Mouse (Mus musculus) hindbrain, embryonic 14.5 days (tissue): ENCODE measurements around the gene Mroh3. TPM values are rescaled to one million over a fixed set of nuclear protein-coding genes. Genes with fewer than 3 reads are reported as not detected.
A peak's percentile ranks its signal among the peaks of the same experiment; 100 is the strongest.

ENCODE experiments used
- ATAC-seq: fragments of 200-750 bp; cut with Nextera tagmentation; 2 replicates; pipeline ENCODE4 v1.8.0; 2017; ENCODE audit warnings: moderate number of reproducible peaks, mild to moderate bottlenecking, moderate TSS enrichment, moderate library complexity; ENCODE audit not compliant: low FRiP score
- DNase-seq: peaks from one replicate; pipeline ENCODE4 v3.0.0-alpha.2; 2015; ENCODE audit warnings: low spot score
- H3K27ac ChIP-seq: fragments of 300-500 bp; sonication (generic); 2 replicates; pipeline ENCODE4 v1.5.1; 2014; ENCODE audit warnings: mild to moderate bottlenecking, moderate library complexity
- H3K27me3 ChIP-seq: fragments of 300-500 bp; sonication (generic); 2 replicates; pipeline ENCODE4 v1.6.1; 2014; ENCODE audit warnings: mild to moderate bottlenecking, low read length, mixed read lengths; ENCODE audit not compliant: control insufficient read depth, insufficient read depth
- H3K36me3 ChIP-seq: fragments of 300-500 bp; sonication (generic); replicated peaks from 2 replicates; pipeline ENCODE4 v1.6.1; 2014; ENCODE audit not compliant: control insufficient read depth, insufficient read depth
- H3K4me1 ChIP-seq: fragments of 300-500 bp; sonication (generic); replicated peaks from 2 replicates; pipeline ENCODE4 v1.6.1; 2014; ENCODE audit warnings: antibody characterized with exemption, low read length, mixed read lengths; ENCODE audit not compliant: control insufficient read depth, insufficient read depth
- H3K4me2 ChIP-seq: fragments of 300-500 bp; sonication (generic); replicated peaks from 2 replicates; pipeline ENCODE4 v1.6.1; 2014; ENCODE audit warnings: mild to moderate bottlenecking, moderate library complexity
- H3K4me3 ChIP-seq: fragments of 300-500 bp; sonication (generic); replicated peaks from 2 replicates; pipeline ENCODE4 v1.5.1; 2014; ENCODE audit warnings: mild to moderate bottlenecking, low read length
- H3K9ac ChIP-seq: fragments of 300-500 bp; sonication (generic); 2 replicates; pipeline ENCODE4 v1.6.1; 2014
- H3K9me3 ChIP-seq: fragments of 300-500 bp; sonication (generic); 2 replicates; pipeline ENCODE4 v1.6.1; 2016; ENCODE audit warnings: low read length; ENCODE audit not compliant: control insufficient read depth
- WGBS: fragments of 180-500 bp; shearing (Covaris S2); extraction: QIAGEN DNeasy Blood & Tissue Kit; methylation state at CpG from one replicate; pipeline ENCODE4 v1.1.7; 2014; 5-methylcytosine and 5-hydroxymethylcytosine counted together
- polyA plus RNA-seq: library from polyadenylated mRNA; unstranded; fragments of >200 nt; fragmentation: Nextera tagmentation; extraction: Ambion mirVana; gene quantifications from 2 replicates; pipeline ENCODE4 v1.2.1, GENCODE M21; 2014

The Mroh3 gene
- polyA plus RNA-seq, 1 experiment from 2014 or later: not detected

DNA sequence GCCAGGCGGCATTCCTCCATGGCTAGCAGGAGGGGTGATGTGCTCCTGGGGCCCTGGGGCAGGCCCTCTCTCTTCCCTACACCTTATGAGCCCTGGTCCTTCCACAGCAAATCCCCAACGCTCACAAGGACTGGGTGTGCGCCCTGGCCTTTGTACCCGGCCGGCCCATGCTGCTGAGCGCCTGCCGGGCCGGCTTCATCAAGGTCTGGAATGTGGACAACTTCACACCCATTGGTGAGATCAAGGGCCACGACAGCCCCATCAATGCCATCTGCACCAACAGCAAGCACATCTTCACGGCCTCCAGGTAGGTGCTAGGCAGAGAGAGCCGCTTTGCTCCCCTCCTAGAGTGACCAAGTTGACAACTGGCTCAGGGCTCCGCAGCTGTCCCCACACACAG, 39.9 kb downstream of the Mroh3 start:
- no peaks in the 10 kb centered on the region for H3K27me3 ChIP-seq
- peaks cover 13% of the 10 kb centered on the region for H3K4me1 ChIP-seq
- H3K4me2 ChIP-seq: no peak overlapping the region
- H3K9me3 ChIP-seq: no peaks in the 10 kb centered on the region
- H3K9ac ChIP-seq: no peak overlapping the region
- peaks cover 97% of the 10 kb centered on the region for H3K36me3 ChIP-seq
- H3K27ac ChIP-seq: no peak overlapping the region
- no peak overlapping the region for H3K4me3 ChIP-seq
- WGBS: 78% methylated on average over 12 of the region's 12 CpGs
- DNase-seq: no peak
- no peak for ATAC-seq

DNA sequence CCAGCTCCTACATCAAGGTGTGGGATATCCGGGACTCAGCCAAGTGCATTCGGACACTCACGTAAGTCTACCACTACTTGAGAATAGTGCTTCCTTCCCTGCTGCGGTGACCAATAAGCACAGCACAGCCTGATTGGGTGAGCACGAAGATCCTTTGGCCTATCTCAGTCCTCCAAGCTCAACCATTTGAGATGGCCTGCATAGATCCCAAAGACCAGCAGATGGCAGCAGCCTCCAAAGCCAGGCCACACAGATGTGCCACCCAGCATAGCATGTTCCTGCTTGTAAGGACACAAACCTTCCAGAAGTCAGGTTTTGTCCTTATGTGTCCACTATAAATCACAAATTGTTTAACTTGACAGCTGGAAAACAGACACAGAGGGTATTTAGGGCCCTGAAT, 42.5 kb downstream of the Mroh3 start:
- WGBS: 10% methylated on average over 5 of the region's 5 CpGs
- Histone ChIP-seq H3K9ac (no peak overlapping the region), H3K4me2 (no peak overlapping the region), H3K27me3 (no peaks in the 10 kb centered on the region), H3K36me3 (peaks cover 96% of the 10 kb centered on the region), H3K4me1 (peaks cover 13% of the 10 kb centered on the region), H3K4me3 (no peak overlapping the region), H3K27ac (no peak overlapping the region), H3K9me3 (no peaks in the 10 kb centered on the region)
- DNase-seq: peak; percentile 86
- ATAC-seq: peak; percentile 76

DNA sequence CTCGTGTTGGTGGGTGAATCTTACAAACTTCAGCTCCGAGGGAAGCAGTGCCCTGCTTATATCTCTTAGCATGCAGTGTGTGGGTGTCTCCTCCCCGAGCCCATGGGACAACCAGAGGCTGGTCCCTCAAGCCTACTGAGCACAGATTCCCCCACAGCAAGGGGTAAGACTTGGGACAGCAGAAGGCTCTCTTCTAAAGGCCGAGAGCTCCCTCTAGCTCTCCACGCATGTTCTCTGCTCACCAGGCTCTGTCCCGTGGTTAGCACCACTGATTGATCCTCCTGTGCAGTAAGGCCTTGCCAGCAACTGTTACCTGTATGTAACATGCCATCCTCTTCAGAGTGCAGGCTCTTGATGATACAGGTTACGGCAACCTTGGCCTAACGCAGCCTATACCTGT, 45.0 kb downstream of the Mroh3 start:
- 77% methylated on average over 8 of the region's 8 CpGs for WGBS
- no peak for ATAC-seq

DNA sequence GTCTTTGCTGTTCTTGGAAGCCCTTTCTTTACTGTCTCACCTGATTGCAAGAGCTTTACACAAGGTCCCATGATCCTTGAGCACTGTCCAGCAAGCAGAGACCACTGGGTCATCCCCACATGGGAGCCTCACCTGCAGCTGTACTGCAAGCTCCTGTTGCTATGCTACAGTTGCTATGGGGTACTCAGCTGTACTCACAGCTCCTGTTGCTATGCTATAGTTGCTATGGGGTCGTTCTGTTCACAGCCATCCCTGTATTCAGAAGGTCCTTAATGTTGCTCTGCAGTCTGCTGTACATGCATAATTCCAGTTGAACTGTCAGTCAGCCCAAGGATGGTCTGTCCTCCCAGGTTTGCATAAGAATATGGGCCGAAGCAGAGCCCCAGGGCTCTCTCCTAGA, 47.2 kb downstream of the Mroh3 start:
- H3K4me3 ChIP-seq: no peak overlapping the region
- H3K4me1 ChIP-seq: no peaks in the 10 kb centered on the region
- no peak overlapping the region for H3K27ac ChIP-seq
- H3K27me3 ChIP-seq: no peaks in the 10 kb centered on the region
- 31% methylated on average over 2 of the region's 2 CpGs for WGBS
- H3K4me2 ChIP-seq: no peak overlapping the region
- H3K9me3 ChIP-seq: no peaks in the 10 kb centered on the region
- DNase-seq: no peak
- no peak for ATAC-seq
- H3K9ac ChIP-seq: no peak overlapping the region
- H3K36me3 ChIP-seq: peaks cover 96% of the 10 kb centered on the region

More for the DNA sequence above, 45.0 kb downstream of the Mroh3 start:
- Histone ChIP-seq H3K27me3 (no peaks in the 10 kb centered on the region), H3K4me3 (no peak overlapping the region), H3K36me3 (peaks cover 96% of the 10 kb centered on the region), H3K9me3 (no peaks in the 10 kb centered on the region), H3K27ac (no peak overlapping the region), H3K9ac (no peak overlapping the region), H3K4me1 (no peaks in the 10 kb centered on the region), H3K4me2 (no peak overlapping the region)
- no peak for DNase-seq

DNA sequence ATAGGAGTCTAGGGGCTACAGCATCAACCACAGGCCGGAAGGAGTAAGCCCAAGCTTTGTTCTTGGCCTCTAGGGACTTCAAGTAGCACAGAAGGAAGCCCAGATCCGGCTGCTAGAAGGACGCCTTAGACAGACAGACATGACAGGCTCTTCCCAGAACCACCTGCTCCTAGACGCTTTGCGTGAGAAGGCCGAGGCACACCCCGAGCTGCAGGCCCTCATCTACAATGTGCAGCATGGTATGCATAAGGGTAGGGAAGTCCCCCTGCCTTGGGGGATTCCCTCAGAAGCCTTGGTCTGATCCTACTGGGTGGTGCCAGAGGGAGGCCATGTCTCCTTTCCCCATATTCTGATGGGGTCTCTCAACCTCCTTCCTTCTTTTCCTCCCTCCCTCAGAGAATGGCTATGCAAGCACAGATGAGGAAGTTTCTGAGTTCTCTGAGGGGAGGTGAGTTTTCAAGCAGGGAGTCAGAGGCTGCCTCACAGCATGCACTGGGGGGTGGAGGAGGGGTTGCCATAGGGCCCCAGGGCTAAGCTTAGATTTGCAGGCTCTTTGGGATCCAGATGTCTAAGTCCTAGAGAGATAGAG, 51.2 kb downstream of the Mroh3 start:
- Histone ChIP-seq H3K27ac (no peak overlapping the region), H3K36me3 (peaks cover 97% of the 10 kb centered on the region), H3K9ac (no peak overlapping the region), H3K27me3 (no peaks in the 10 kb centered on the region), H3K4me1 (no peaks in the 10 kb centered on the region), H3K9me3 (no peaks in the 10 kb centered on the region), H3K4me3 (no peak overlapping the region), H3K4me2 (no peak overlapping the region)
- DNase-seq: no peak
- ATAC-seq: peak; percentile 6; the same call in 1 of the 2 replicates
- WGBS: 92% methylated on average over 7 of the region's 7 CpGs

DNA sequence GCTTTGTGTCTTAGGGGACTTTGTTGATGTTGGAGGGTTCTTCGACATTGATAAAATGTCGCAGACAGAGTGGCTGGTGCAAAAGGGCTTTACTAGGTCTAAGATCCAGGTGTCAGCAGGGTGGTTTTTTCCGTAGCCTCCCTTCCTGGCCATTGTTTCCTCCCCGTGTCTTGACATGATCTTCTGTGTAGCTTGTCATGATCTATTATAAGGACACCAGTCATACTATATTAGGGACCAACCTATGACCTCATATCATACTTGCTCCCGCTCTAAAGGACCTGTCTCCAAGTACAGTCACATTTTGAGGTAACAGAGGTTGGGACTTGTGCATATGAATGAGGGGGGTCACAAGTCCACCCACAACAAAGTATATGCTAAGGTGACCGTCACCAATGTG, 51.7 kb downstream of the Mroh3 start:
- peak; percentile 7; the same call in 1 of the 2 replicates for ATAC-seq
- H3K9ac ChIP-seq: no peak overlapping the region
- H3K27ac ChIP-seq: no peak overlapping the region
- H3K4me3 ChIP-seq: no peak overlapping the region
- H3K4me1 ChIP-seq: no peaks in the 10 kb centered on the region
- no peaks in the 10 kb centered on the region for H3K27me3 ChIP-seq
- H3K9me3 ChIP-seq: no peaks in the 10 kb centered on the region
- WGBS: 91% methylated on average over 6 of the region's 6 CpGs
- peaks cover 98% of the 10 kb centered on the region for H3K36me3 ChIP-seq
- DNase-seq: no peak
- no peak overlapping the region for H3K4me2 ChIP-seq

DNA sequence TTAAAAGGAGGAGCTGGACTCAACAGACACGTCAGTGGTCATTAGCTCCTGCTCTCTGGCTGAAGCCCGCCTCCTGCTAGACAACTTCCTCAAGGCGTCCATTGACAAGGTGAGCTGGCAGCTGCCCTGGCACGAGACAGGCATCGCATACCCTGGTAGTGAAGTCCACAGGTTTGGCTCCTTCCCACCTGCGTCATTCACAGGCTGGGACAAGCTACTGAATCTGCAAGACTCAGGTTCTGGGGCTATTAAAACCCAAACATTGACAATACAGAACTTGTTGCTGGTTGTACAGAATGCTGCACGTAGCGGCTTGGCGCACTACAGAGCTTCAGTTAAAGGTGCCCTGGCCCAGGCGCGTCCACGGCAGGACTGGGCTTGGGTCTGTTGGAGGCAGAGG, 52.3 kb downstream of the Mroh3 start:
- peaks cover 98% of the 10 kb centered on the region for H3K36me3 ChIP-seq
- no peaks in the 10 kb centered on the region for H3K4me1 ChIP-seq
- H3K9ac ChIP-seq: no peak overlapping the region
- H3K27me3 ChIP-seq: no peaks in the 10 kb centered on the region
- H3K9me3 ChIP-seq: no peaks in the 10 kb centered on the region
- no peak overlapping the region for H3K4me2 ChIP-seq
- H3K27ac ChIP-seq: no peak overlapping the region
- DNase-seq (no peak), ATAC-seq (no peak)
- H3K4me3 ChIP-seq: no peak overlapping the region
- 94% methylated on average over 12 of the region's 12 CpGs for WGBS

DNA sequence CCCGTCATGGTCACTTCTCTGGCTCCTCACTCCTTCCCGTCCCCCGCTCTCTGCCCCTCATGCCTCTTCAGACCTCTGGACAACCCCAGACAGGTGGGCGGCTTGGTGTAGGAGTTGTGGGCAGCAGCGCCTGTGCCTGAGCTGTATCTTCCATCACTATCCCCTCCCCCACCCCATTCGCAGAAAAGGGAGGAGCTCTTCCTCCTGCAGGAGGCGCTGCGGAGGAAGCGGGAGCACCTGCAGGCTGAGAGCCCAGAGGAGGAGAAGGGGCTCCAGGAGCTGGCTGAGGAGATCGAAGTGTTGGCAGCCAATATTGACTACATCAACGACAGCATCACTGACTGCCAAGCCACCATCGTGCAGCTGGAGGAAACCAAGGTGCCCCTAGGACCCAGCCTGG, 52.8 kb downstream of the Mroh3 start:
- no peaks in the 10 kb centered on the region for H3K27me3 ChIP-seq
- H3K36me3 ChIP-seq: peaks cover 98% of the 10 kb centered on the region
- ATAC-seq: no peak
- H3K4me2 ChIP-seq: no peak overlapping the region
- H3K4me3 ChIP-seq: no peak overlapping the region
- 49% methylated on average over 11 of the region's 12 CpGs for WGBS
- H3K9me3 ChIP-seq: no peaks in the 10 kb centered on the region
- H3K9ac ChIP-seq: no peak overlapping the region
- no peaks in the 10 kb centered on the region for H3K4me1 ChIP-seq
- DNase-seq: no peak
- no peak overlapping the region for H3K27ac ChIP-seq

DNA sequence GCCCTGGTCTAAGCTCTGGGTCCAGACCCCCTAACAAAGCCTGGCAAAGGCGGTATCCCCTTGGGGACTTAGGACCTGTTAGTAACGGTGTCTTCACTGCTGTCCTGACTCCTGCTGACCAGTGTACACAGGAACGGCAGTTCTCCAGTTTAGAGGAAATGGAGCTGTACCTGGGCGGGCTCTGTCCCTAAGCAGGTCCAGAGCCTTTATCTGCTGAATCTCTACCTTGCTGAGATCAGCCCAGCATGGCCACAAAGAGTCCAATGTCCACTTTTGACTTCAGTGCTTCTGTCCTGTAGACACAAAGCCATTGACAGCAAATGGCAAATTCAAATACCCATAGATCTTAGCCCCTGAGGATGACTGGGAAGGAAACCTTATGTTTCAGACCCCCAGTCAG, 55.7 kb downstream of the Mroh3 start:
- H3K27me3 ChIP-seq: no peaks in the 10 kb centered on the region
- WGBS: 91% methylated on average over 4 of the region's 4 CpGs
- no peak overlapping the region for H3K4me3 ChIP-seq
- DNase-seq (no peak), ATAC-seq (no peak)
- no peak overlapping the region for H3K9ac ChIP-seq
- no peaks in the 10 kb centered on the region for H3K9me3 ChIP-seq
- H3K27ac ChIP-seq: no peak overlapping the region
- H3K36me3 ChIP-seq: peaks cover 98% of the 10 kb centered on the region
- no peak overlapping the region for H3K4me2 ChIP-seq
- H3K4me1 ChIP-seq: no peaks in the 10 kb centered on the region

DNA sequence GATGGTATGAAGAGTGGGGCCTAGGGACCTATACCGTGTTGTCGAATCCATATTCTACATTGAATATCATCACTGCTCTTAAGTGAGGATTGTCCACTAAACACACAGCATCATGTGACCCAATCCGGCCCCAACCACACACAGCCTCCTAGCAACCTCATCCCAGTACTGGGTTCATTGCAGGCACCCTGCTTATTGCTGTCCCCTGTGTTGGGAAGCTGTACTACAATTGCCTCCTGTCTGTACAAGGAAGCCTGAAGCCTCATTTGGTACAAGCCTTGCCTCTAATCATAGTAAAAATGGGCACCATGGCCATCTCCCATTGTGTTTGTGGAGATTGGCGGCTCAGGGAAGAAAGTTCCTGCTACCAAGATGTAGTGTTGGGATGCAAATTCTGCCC, 56.3 kb downstream of the Mroh3 start:
- ATAC-seq (no peak), DNase-seq (no peak)
- H3K4me1 ChIP-seq: no peaks in the 10 kb centered on the region
- no peak overlapping the region for H3K4me3 ChIP-seq
- WGBS: 97% methylated on average over 4 of the region's 4 CpGs
- no peaks in the 10 kb centered on the region for H3K9me3 ChIP-seq
- no peaks in the 10 kb centered on the region for H3K27me3 ChIP-seq
- peaks cover 98% of the 10 kb centered on the region for H3K36me3 ChIP-seq
- no peak overlapping the region for H3K4me2 ChIP-seq
- no peak overlapping the region for H3K27ac ChIP-seq
- H3K9ac ChIP-seq: no peak overlapping the region
